Mouse (Mus musculus) spleen, adult 10 weeks (tissue): Measurements from ENCODE around the gene Pkdrej. TPM values are rescaled to one million over a fixed set of nuclear protein-coding genes. Genes with fewer than 3 reads are reported as not detected.

Source experiments
- polyA plus RNA-seq: library from polyadenylated mRNA; stranded (reverse); fragments of 350-450 nt; fragmentation: Illumina TruSeq; extraction: RNeasy Lipid Tissue Mini Kit (QIAGEN cat#74804); gene quantifications from one replicate; pipeline ENCODE4 v1.2.3, GENCODE M21; 2015; ENCODE audit warnings: low replicate concordance; ENCODE audit not compliant: insufficient read depth

Pkdrej gene
- polyA plus RNA-seq = not detected

DNA sequence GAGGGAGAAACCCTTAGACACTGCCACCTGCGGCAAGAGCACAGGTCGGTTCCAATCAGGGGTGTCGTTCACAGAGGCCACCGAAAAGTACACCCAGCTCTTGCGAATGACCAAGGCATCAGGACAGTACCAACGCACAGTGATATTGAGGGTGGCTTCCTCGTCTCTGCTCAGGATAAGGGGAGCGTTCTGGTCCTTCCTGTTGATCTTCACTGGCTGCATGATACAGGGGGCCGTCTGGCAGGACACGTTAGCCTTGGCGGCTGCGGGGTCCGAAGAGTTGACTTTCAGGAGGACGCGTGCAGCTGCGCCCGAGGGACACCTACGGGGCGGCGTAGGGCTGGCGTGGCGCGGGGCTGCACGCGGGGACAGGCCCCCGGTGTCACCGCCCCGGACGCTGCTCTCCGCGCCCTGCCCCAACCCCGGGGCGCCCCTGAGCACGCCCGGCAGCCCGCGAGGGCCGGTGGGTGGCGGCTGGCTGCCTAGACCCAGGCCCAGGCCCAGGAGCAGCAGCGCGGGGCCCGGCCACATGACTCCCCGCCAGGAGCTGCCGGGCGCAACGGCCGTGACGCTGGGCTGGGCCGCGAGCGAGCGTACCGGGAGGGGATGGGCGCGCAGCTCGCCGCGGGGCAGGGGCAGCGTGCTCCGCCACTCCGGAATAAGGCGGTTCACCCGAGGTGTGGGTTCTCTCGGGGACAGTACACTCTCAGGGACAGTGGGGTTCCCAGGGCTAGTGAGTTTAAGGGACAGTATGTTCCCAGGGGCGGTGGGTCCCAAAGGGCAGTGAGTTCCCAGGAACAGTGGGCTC is at the start of gene Pkdrej:
TSS of gene Pkdrej (minus strand) at position 532 of the 808 bp plus-strand sequence.

GRCm38 (mm10) chr15:85859490-85860031 is 38.0 kb upstream of the Pkdrej start, which contains the start of gene Gtse1:
Gtse1 (plus strand) TSS chr15:85859745.

GRCm38 (mm10) chr15:85831954-85832590 is 10.5 kb upstream of the Pkdrej start, which contains the start of gene Ttc38:
Ttc38 (plus strand) TSS chr15:85832306.

DNA sequence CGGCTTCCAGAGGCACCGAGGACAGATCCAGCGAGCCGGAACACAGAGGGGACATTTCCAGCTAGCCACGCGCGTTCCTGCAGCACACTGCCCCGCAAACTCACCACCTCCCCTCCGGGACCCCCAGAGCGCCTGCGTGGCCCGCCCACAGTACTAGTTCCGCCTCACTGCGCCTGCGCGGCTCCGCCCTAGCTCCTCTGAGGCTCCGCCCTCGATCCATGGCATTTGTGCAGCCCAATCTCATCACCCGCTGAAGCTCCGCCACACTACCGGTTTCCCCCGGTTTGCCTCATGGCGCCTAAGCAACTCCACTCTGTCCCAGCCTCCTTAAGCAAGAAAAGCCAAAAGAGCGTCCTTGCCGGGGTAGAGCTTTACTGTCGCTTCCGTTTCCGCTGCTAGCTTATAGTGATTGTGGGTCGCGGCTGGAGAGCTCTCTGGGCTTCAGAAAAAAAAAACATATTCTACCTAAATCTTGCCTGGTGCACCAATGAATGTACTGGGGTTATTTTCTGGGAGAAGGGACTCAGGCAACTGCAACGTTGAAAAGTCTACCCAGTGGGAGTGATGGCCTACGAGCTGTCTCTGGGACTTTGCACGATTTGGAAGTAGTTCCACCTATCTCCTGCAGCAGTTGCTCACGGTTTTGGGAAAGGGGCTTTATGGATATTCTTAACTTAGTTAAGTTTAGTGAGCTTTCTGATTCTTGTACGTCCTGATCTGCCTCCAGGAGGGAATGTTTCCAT is 9.8 kb downstream of the Pkdrej start, which contains the start of gene Cdpf1:
TSS of gene Cdpf1 (minus strand) at position 163 of the 743 bp plus-strand sequence.

Other genes starting within 250 kb of the Pkdrej start
- gene Wnt7b, start 239.3 kb downstream of the Pkdrej start, polyA plus RNA-seq = not detected
- 0.15 TPM for gene Ppara, start 86.8 kb downstream of the Pkdrej start, polyA plus RNA-seq
- 8.6 TPM for gene Cdpf1, start 10.0 kb downstream of the Pkdrej start, polyA plus RNA-seq
- gene Ttc38, start 10.6 kb upstream of the Pkdrej start, polyA plus RNA-seq = 9.2 TPM
- gene Gtse1, start 38.0 kb upstream of the Pkdrej start, polyA plus RNA-seq = 2.0 TPM
- gene Trmu, start 57.6 kb upstream of the Pkdrej start, polyA plus RNA-seq = 28.8 TPM
- gene Celsr1, start 212.0 kb upstream of the Pkdrej start, polyA plus RNA-seq = 1.8 TPM
- 27.1 TPM for gene Gramd4, start 236.0 kb upstream of the Pkdrej start, polyA plus RNA-seq